ENCODE assay signal across 10 mouse cellular contexts in genomic region chr5:33675964-33676363, GRCm38 (mm10). TPM values are rescaled to one million over a fixed set of nuclear protein-coding genes. Genes with fewer than 3 reads are reported as not detected.
DNase-seq lines count a peak whose midpoint lies in the region; ATAC-seq and TF ChIP-seq lines count a peak whose summit lies in the region.
"Had no signal": no experiment of that assay in that cellular context is flagged by ENCODE, and none has a peak within 500 bp of the region (broad histone marks: within the 10 kb centered on the region; RNA-seq: fewer than 3 reads in every experiment).

No protein-coding gene starts in this region.

- no peak overlapping the region for H3K27ac ChIP-seq in intestine, embryonic 14.5 days (ENCODE audit: low read depth)
- H3K27ac ChIP-seq in intestine, embryonic 15.5 days: no peak overlapping the region
- no peak overlapping the region for H3K27ac ChIP-seq in ES-E14 (ENCODE audit: insufficient read depth, low read depth, low read length, poor library complexity, severe bottlenecking)
- no peak overlapping the region for H3K27ac ChIP-seq in bone marrow, adult 2 months (ENCODE audit: control insufficient read depth, insufficient read depth, low read depth, low read length, poor library complexity)
- no peak overlapping the region for H3K27ac ChIP-seq in forebrain, embryonic 16.5 days (ENCODE audit: low read length)
- H3K27ac ChIP-seq in limb, embryonic 11.5 days (replicated peaks; ENCODE audit: low read depth, low read length): no peak overlapping the region
- H3K27ac ChIP-seq: stomach, embryonic 15.5 days had no signal

- peak; percentile 60; the same call in 1 of the 2 replicates for TF ChIP-seq CTCF in bone marrow, adult 2 months (IDR thresholded peaks at IDR 0.05; ENCODE audit: control insufficient read depth, insufficient read depth, low read length)

- DNase-seq in intestine, embryonic 14.5 days (ENCODE audit: low spot score): peak; percentile 82
- DNase-seq in ES-E14 (ENCODE audit: low read depth, low spot score): peak; percentile 47
- DNase-seq in limb, embryonic 11.5 days (ENCODE audit: low spot score): peak; percentile 81
- peak; percentile 85 for DNase-seq in retina, embryonic 14.5 days (ENCODE audit: low spot score)
- no peak for DNase-seq in natural killer cell, adult 2 months (ENCODE audit: low spot score in 2 of 2)

- in situ Hi-C loops in ES-E14 (cut with MboI; ENCODE audit: low sequenced_read_pairs in 2 of 2, unreplicated experiment in 2 of 2): no loop called here

- no peaks in the 10 kb centered on the region for H3K4me1 ChIP-seq in intestine, embryonic 14.5 days (replicated peaks; ENCODE audit: control insufficient read depth, insufficient read depth, low read length)
- H3K4me1 ChIP-seq in intestine, embryonic 15.5 days (replicated peaks): no peaks in the 10 kb centered on the region
- H3K4me1 ChIP-seq in ES-E14 (ENCODE audit: control insufficient read depth in 2 of 2, insufficient read depth in 2 of 2, low read length in 2 of 2, poor library complexity in 1 of 2): peaks cover 0 to under 1% of the 10 kb centered on the region in 2 experiments; a peak in 1 of 4 replicates
- H3K4me1 ChIP-seq in bone marrow, adult 2 months (ENCODE audit: control insufficient read depth, insufficient read depth, low read length): no peaks in the 10 kb centered on the region
- peaks cover 10% of the 10 kb centered on the region for H3K4me1 ChIP-seq in forebrain, embryonic 16.5 days (replicated peaks; ENCODE audit: control insufficient read depth, insufficient read depth, low read length)
- H3K4me1 ChIP-seq in limb, embryonic 11.5 days (ENCODE audit: control insufficient read depth, insufficient read depth, low read length): peaks cover 2% of the 10 kb centered on the region; the same call in 1 of the 2 replicates
- H3K4me1 ChIP-seq: stomach, embryonic 15.5 days had no signal

- no peak overlapping the region for H3K9ac ChIP-seq in intestine, embryonic 14.5 days (ENCODE audit: low read length)
- no peak overlapping the region for H3K9ac ChIP-seq in intestine, embryonic 15.5 days
- no peak overlapping the region for H3K9ac ChIP-seq in ES-E14 (ENCODE audit: insufficient read depth, low read depth, low read length, poor library complexity, severe bottlenecking)
- H3K9ac ChIP-seq in forebrain, embryonic 16.5 days (replicated peaks; ENCODE audit: low read depth, low read length): no peak overlapping the region
- H3K9ac ChIP-seq in limb, embryonic 11.5 days (ENCODE audit: low read length): no peak overlapping the region
- H3K9ac ChIP-seq: limb, embryonic 15.5 days; stomach, embryonic 15.5 days had no signal

- H3K9me3 ChIP-seq in intestine, embryonic 14.5 days (ENCODE audit: control insufficient read depth, low read length): no peaks in the 10 kb centered on the region
- H3K9me3 ChIP-seq in intestine, embryonic 15.5 days: no peaks in the 10 kb centered on the region
- no peaks in the 10 kb centered on the region for H3K9me3 ChIP-seq in ES-E14 (ENCODE audit: control insufficient read depth, insufficient read depth, low read depth, low read length)
- no peaks in the 10 kb centered on the region for H3K9me3 ChIP-seq in forebrain, embryonic 16.5 days (ENCODE audit: control insufficient read depth, low read length)
- no peaks in the 10 kb centered on the region for H3K9me3 ChIP-seq in limb, embryonic 11.5 days (ENCODE audit: control insufficient read depth, low read length)
- H3K9me3 ChIP-seq: limb, embryonic 15.5 days; stomach, embryonic 15.5 days had no signal

- ATAC-seq in intestine, embryonic 14.5 days (replicated peaks; ENCODE audit: low FRiP score, low TSS enrichment, low read depth): no peak; the same call in 1 of the 2 replicates
- ATAC-seq in intestine, embryonic 15.5 days: no peak
- peak; percentile 23; the same call in 1 of the 2 replicates for ATAC-seq in forebrain, embryonic 16.5 days
- no peak for ATAC-seq in limb, embryonic 11.5 days (ENCODE audit: insufficient number of reproducible peaks, low FRiP score, low TSS enrichment, low read depth)

- no peak overlapping the region for H3K4me2 ChIP-seq in intestine, embryonic 14.5 days (ENCODE audit: low read length)
- no peak overlapping the region for H3K4me2 ChIP-seq in intestine, embryonic 15.5 days (replicated peaks)
- H3K4me2 ChIP-seq in forebrain, embryonic 16.5 days (ENCODE audit: low read length): no peak overlapping the region
- H3K4me2 ChIP-seq in limb, embryonic 11.5 days (ENCODE audit: low read depth, severe bottlenecking): no peak overlapping the region
- H3K4me2 ChIP-seq: limb, embryonic 15.5 days; stomach, embryonic 15.5 days had no signal

- WGBS in intestine, embryonic 14.5 days: 12% methylated on average over 1 of the region's 1 CpGs
- WGBS in intestine, embryonic 15.5 days: 4% methylated on average over 1 of the region's 1 CpGs
- WGBS in bone marrow, adult 2 months: 0% methylated on average over 1 of the region's 1 CpGs
- 0% methylated on average over 1 of the region's 1 CpGs for WGBS in forebrain, embryonic 16.5 days
- WGBS in limb, embryonic 11.5 days: 0% methylated on average over 1 of the region's 1 CpGs

- H3K27me3 ChIP-seq in intestine, embryonic 14.5 days (replicated peaks; ENCODE audit: control insufficient read depth, insufficient read depth, low read length): no peaks in the 10 kb centered on the region
- H3K27me3 ChIP-seq in intestine, embryonic 15.5 days (replicated peaks): no peaks in the 10 kb centered on the region
- H3K27me3 ChIP-seq in forebrain, embryonic 16.5 days (replicated peaks; ENCODE audit: control insufficient read depth, insufficient read depth, low read length): no peaks in the 10 kb centered on the region
- no peaks in the 10 kb centered on the region for H3K27me3 ChIP-seq in limb, embryonic 11.5 days (ENCODE audit: control insufficient read depth, insufficient read depth, low read length)
- H3K27me3 ChIP-seq: limb, embryonic 15.5 days; stomach, embryonic 15.5 days had no signal

- TF ChIP-seq POLR2A in bone marrow, adult 2 months (IDR thresholded peaks at IDR 0.05; ENCODE audit: borderline replicate concordance, control insufficient read depth, low read depth, low read length): no peak

- H3K36me3 ChIP-seq in intestine, embryonic 14.5 days (ENCODE audit: control insufficient read depth, insufficient read depth, low read length): peaks cover 27% of the 10 kb centered on the region
- H3K36me3 ChIP-seq in intestine, embryonic 15.5 days: peaks cover 4% of the 10 kb centered on the region; the same call in 1 of the 2 replicates
- H3K36me3 ChIP-seq in ES-E14 (ENCODE audit: control insufficient read depth, insufficient read depth, low read length, poor library complexity, severe bottlenecking): peaks cover 12% of the 10 kb centered on the region
- no peaks in the 10 kb centered on the region for H3K36me3 ChIP-seq in forebrain, embryonic 16.5 days (ENCODE audit: control insufficient read depth, insufficient read depth)
- H3K36me3 ChIP-seq in limb, embryonic 11.5 days (ENCODE audit: control insufficient read depth, insufficient read depth, low read length): no peaks in the 10 kb centered on the region; the same call in 1 of the 2 replicates

- H3K4me3 ChIP-seq in intestine, embryonic 14.5 days (ENCODE audit: low read depth, low read length): no peak overlapping the region
- H3K4me3 ChIP-seq in intestine, embryonic 15.5 days (replicated peaks): no peak overlapping the region
- no peak overlapping the region for H3K4me3 ChIP-seq in ES-E14 (ENCODE audit: insufficient read depth in 1 of 2, low read depth in 1 of 2, low read length in 2 of 2, poor library complexity in 1 of 2, severe bottlenecking in 1 of 2)
- no peak overlapping the region for H3K4me3 ChIP-seq in bone marrow, adult 2 months (replicated peaks; ENCODE audit: control insufficient read depth, low read depth, low read length)
- H3K4me3 ChIP-seq in forebrain, embryonic 16.5 days (replicated peaks; ENCODE audit: low read length): no peak overlapping the region
- no peak overlapping the region for H3K4me3 ChIP-seq in limb, embryonic 11.5 days (ENCODE audit: low read depth, low read length)
- H3K4me3 ChIP-seq: limb, embryonic 15.5 days; stomach, embryonic 15.5 days had no signal

RNA-seq across cellular contexts. Expression of gene Tmem129, which starts 17.7 kb away (rescaled TPM):
- polyA plus RNA-seq in intestine, embryonic 14.5 days (2014; fragmentation: Nextera tagmentation; extraction: Ambion mirVana): 39.3 and 42.4 TPM in 2 replicates
- polyA plus RNA-seq in intestine, embryonic 15.5 days (2015; fragmentation: Nextera tagmentation; extraction: Ambion mirVana): 31.8 and 33.1 TPM in 2 replicates
- total RNA-seq in ES-E14 (2012; rRNA removed): 15.0 and 17.8 TPM in 2 replicates
- polyA plus RNA-seq in bone marrow, adult 2 months (2011; ENCODE audit: insufficient read depth, insufficient read length, low replicate concordance, missing spikeins): 8.4 and 9.7 TPM in 2 replicates
- polyA plus RNA-seq in forebrain, embryonic 16.5 days (2015; fragmentation: Nextera tagmentation; extraction: Ambion mirVana): 35.4 and 39.1 TPM in 2 replicates
- polyA plus RNA-seq in limb, embryonic 11.5 days (2014; fragmentation: Nextera tagmentation; extraction: Ambion mirVana): 41.7 and 43.4 TPM in 2 replicates

RNA-seq across cellular contexts. Expression of gene Tacc3, which starts 18.0 kb away (rescaled TPM):
- polyA plus RNA-seq in intestine, embryonic 14.5 days (2014; fragmentation: Nextera tagmentation; extraction: Ambion mirVana): 174 and 191 TPM in 2 replicates
- 148 and 172 TPM in 2 replicates for polyA plus RNA-seq in intestine, embryonic 15.5 days (2015; fragmentation: Nextera tagmentation; extraction: Ambion mirVana)
- total RNA-seq in ES-E14 (2012; rRNA removed): 120 and 132 TPM in 2 replicates
- 237 and 249 TPM in 2 replicates for polyA plus RNA-seq in bone marrow, adult 2 months (2011; ENCODE audit: insufficient read depth, insufficient read length, low replicate concordance, missing spikeins)
- polyA plus RNA-seq in forebrain, embryonic 16.5 days (2015; fragmentation: Nextera tagmentation; extraction: Ambion mirVana): 71.9 and 85.2 TPM in 2 replicates
- 316 and 328 TPM in 2 replicates for polyA plus RNA-seq in limb, embryonic 11.5 days (2014; fragmentation: Nextera tagmentation; extraction: Ambion mirVana)

RNA-seq across cellular contexts. Expression of gene Slbp, which starts 23.6 kb away (rescaled TPM):
- 214 and 230 TPM in 2 replicates for polyA plus RNA-seq in intestine, embryonic 14.5 days (2014; fragmentation: Nextera tagmentation; extraction: Ambion mirVana)
- 196 and 228 TPM in 2 replicates for polyA plus RNA-seq in intestine, embryonic 15.5 days (2015; fragmentation: Nextera tagmentation; extraction: Ambion mirVana)
- total RNA-seq in ES-E14 (2012; rRNA removed): 98.6 and 123 TPM in 2 replicates
- 194 and 275 TPM in 2 replicates for polyA plus RNA-seq in bone marrow, adult 2 months (2011; ENCODE audit: insufficient read depth, insufficient read length, low replicate concordance, missing spikeins)
- polyA plus RNA-seq in forebrain, embryonic 16.5 days (2015; fragmentation: Nextera tagmentation; extraction: Ambion mirVana): 126 and 130 TPM in 2 replicates
- polyA plus RNA-seq in limb, embryonic 11.5 days (2014; fragmentation: Nextera tagmentation; extraction: Ambion mirVana): 336 and 338 TPM in 2 replicates

RNA-seq across cellular contexts. Expression of gene Fgfr3, which starts 45.5 kb away (rescaled TPM):
- 11.1 and 13.7 TPM in 2 replicates for polyA plus RNA-seq in intestine, embryonic 14.5 days (2014; fragmentation: Nextera tagmentation; extraction: Ambion mirVana)
- 11.4 and 11.6 TPM in 2 replicates for polyA plus RNA-seq in intestine, embryonic 15.5 days (2015; fragmentation: Nextera tagmentation; extraction: Ambion mirVana)
- total RNA-seq in ES-E14 (2012; rRNA removed): 3.9 and 5.1 TPM in 2 replicates
- polyA plus RNA-seq in bone marrow, adult 2 months (2011; ENCODE audit: insufficient read depth, insufficient read length, low replicate concordance, missing spikeins): 1.6 TPM in 2 replicates
- 29.9 and 33.0 TPM in 2 replicates for polyA plus RNA-seq in forebrain, embryonic 16.5 days (2015; fragmentation: Nextera tagmentation; extraction: Ambion mirVana)
- polyA plus RNA-seq in limb, embryonic 11.5 days (2014; fragmentation: Nextera tagmentation; extraction: Ambion mirVana): 11.6 TPM in 2 replicates

RNA-seq across cellular contexts. Expression of gene Gm9903, which starts 46.2 kb away (rescaled TPM):
- polyA plus RNA-seq in intestine, embryonic 14.5 days (2014; fragmentation: Nextera tagmentation; extraction: Ambion mirVana): 0.27 and 0.46 TPM in 2 replicates
- polyA plus RNA-seq in intestine, embryonic 15.5 days (2015; fragmentation: Nextera tagmentation; extraction: Ambion mirVana): 0.26 and 0.30 TPM in 2 replicates
- 0.13 TPM in 1 of 2 replicates, not detected in the other for total RNA-seq in ES-E14 (2012; rRNA removed)
- polyA plus RNA-seq in bone marrow, adult 2 months (2011; ENCODE audit: insufficient read depth, insufficient read length, low replicate concordance, missing spikeins): not detected in 2 replicates
- polyA plus RNA-seq in forebrain, embryonic 16.5 days (2015; fragmentation: Nextera tagmentation; extraction: Ambion mirVana): 0.60 and 0.98 TPM in 2 replicates
- 0.21 and 0.45 TPM in 2 replicates for polyA plus RNA-seq in limb, embryonic 11.5 days (2014; fragmentation: Nextera tagmentation; extraction: Ambion mirVana)

Comparison
In these comparisons a context has a peak if more than half of its experiments do, and no peak if none do; other contexts are left out.
1. DNase-seq: peak in intestine, embryonic 14.5 days (single experiment), ES-E14 (single experiment), limb, embryonic 11.5 days (single experiment) and retina, embryonic 14.5 days (single experiment); none in natural killer cell, adult 2 months (0 of 2).